Mouse (Mus musculus) stomach, postnatal 0 days (tissue): Measurements from ENCODE around the gene Cela1. TPM values are rescaled to one million over a fixed set of nuclear protein-coding genes. Genes with fewer than 3 reads are reported as not detected.
A peak's percentile ranks its signal among the peaks of the same experiment; 100 is the strongest.

Experiments
- ATAC-seq: fragments of 200-750 bp; cut with Nextera tagmentation; 2 replicates; pipeline ENCODE4 v1.8.0; 2017; ENCODE audit not compliant: low FRiP score, low TSS enrichment
- DNase-seq: peaks from one replicate; pipeline ENCODE4 v3.0.0-alpha.2; 2016; ENCODE audit warnings: low spot score
- H3K27ac ChIP-seq: fragments of 300-500 bp; sonication (generic); replicated peaks from 2 replicates; pipeline ENCODE4 v1.5.1; 2014; ENCODE audit warnings: mild to moderate bottlenecking, control low read depth
- H3K27me3 ChIP-seq: fragments of 300-500 bp; sonication (generic); 2 replicates; pipeline ENCODE4 v1.6.1; 2014; ENCODE audit warnings: low read length; ENCODE audit not compliant: control insufficient read depth, insufficient read depth
- H3K36me3 ChIP-seq: fragments of 300-500 bp; sonication (generic); 2 replicates; pipeline ENCODE4 v1.6.1; 2014; ENCODE audit warnings: low read length, mixed read lengths; ENCODE audit not compliant: control insufficient read depth, insufficient read depth
- H3K4me1 ChIP-seq: fragments of 300-500 bp; sonication (generic); replicated peaks from 2 replicates; pipeline ENCODE4 v1.6.1; 2014; ENCODE audit warnings: antibody characterized with exemption; ENCODE audit not compliant: control insufficient read depth, insufficient read depth
- H3K4me2 ChIP-seq: fragments of 300-500 bp; sonication (generic); replicated peaks from 2 replicates; pipeline ENCODE4 v1.6.1; 2014; ENCODE audit warnings: low read depth, mild to moderate bottlenecking, control low read depth, moderate library complexity
- H3K4me3 ChIP-seq: fragments of 300-500 bp; sonication (generic); 2 replicates; pipeline ENCODE4 v1.5.1; 2014; ENCODE audit warnings: low read depth, low read length, control low read depth
- H3K9ac ChIP-seq: fragments of 300-500 bp; sonication (generic); 2 replicates; pipeline ENCODE4 v1.6.1; 2014; ENCODE audit warnings: mild to moderate bottlenecking, low read length, control low read depth, mixed read lengths
- H3K9me3 ChIP-seq: fragments of 300-500 bp; sonication (generic); 2 replicates; pipeline ENCODE4 v1.6.1; 2016; ENCODE audit warnings: low read length; ENCODE audit not compliant: control insufficient read depth
- CTCF ChIP-seq: IDR thresholded peaks from 2 replicates; pipeline ENCODE4 v1.5.1; 2016; ENCODE audit warnings: antibody characterized with exemption, low read depth, mild to moderate bottlenecking, moderate library complexity
- EP300 ChIP-seq: optimal IDR thresholded peaks from 2 replicates; pipeline ENCODE3; 2016; ENCODE audit warnings: antibody characterized with exemption
- WGBS: fragments of 180-500 bp; shearing (Covaris S2); extraction: QIAGEN DNeasy Blood & Tissue Kit; methylation state at CpG from one replicate; pipeline ENCODE4 v1.1.7; 2014; 5-methylcytosine and 5-hydroxymethylcytosine counted together
- polyA plus RNA-seq: library from polyadenylated mRNA; unstranded; fragments of >200 nt; fragmentation: Nextera tagmentation; extraction: Ambion mirVana; gene quantifications from 2 replicates; pipeline ENCODE4 v1.2.1, GENCODE M21; 2015

Cela1 gene
- polyA plus RNA-seq, 1 experiment from 2014 or later, result 24.1 TPM

DNA sequence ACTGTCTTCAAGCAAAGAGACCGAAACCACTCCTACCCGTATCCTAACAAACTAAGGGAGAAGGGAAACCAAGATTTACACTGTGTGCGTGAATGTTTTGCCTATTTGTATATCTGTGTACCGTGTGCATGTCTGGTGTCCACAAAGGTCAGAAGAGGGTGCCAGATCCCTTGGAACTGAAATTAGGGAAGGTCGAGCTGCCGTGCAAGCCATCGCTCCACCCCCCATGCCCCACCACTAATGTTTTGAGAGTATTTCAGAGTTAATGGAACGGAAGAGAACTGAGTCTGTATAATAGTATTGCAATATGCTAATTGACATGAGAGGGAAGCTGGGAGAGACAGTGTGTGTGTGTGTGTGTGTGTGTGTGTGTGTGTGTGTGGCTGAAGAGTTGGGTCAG, 10.0 kb downstream of the Cela1 start:
- Histone ChIP-seq H3K9me3 (no peaks in the 10 kb centered on the region), H3K4me1 (no peaks in the 10 kb centered on the region), H3K27ac (no peak overlapping the region), H3K4me3 (no peak overlapping the region), H3K36me3 (no peaks in the 10 kb centered on the region), H3K27me3 (no peaks in the 10 kb centered on the region), H3K4me2 (no peak overlapping the region), H3K9ac (no peak overlapping the region)
- 82% methylated on average over 8 of the region's 8 CpGs for WGBS
- no peak for TF ChIP-seq CTCF
- TF ChIP-seq EP300, result no peak
- DNase-seq, result no peak
- no peak for ATAC-seq

DNA sequence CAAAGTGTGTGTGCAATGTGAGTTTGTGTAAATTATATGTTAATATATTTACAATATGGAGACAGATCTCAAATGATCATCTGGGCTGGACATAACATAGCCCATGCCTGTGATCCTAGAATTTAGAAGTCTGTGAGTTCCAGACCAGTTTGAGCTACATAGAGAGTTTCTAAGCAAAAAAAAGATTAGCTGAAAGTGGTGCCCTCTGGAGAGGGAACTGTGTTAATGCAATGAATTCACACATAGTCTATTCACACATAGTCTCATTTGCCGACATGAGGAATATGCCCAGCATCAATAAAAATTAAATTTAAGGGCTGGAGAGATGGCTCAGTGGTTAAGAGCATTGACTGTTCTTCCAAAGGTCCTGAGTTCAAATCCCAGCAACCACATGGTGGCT, 11.2 kb downstream of the Cela1 start:
- Histone ChIP-seq H3K27ac (no peak overlapping the region), H3K4me1 (no peaks in the 10 kb centered on the region), H3K4me3 (no peak overlapping the region), H3K4me2 (no peak overlapping the region), H3K27me3 (no peaks in the 10 kb centered on the region), H3K9ac (no peak overlapping the region), H3K36me3 (no peaks in the 10 kb centered on the region), H3K9me3 (no peaks in the 10 kb centered on the region)
- TF ChIP-seq CTCF (peak; percentile 46), EP300 (no peak)
- ATAC-seq, result no peak
- WGBS, result 84% methylated on average over 1 of the region's 1 CpGs
- DNase-seq, result no peak

GRCm38 (mm10) chr15:100675486-100675885, 12.2 kb downstream of the Cela1 start:
- Histone ChIP-seq H3K4me1 (no peaks in the 10 kb centered on the region), H3K36me3 (no peaks in the 10 kb centered on the region), H3K9ac (no peak overlapping the region), H3K4me3 (no peak overlapping the region), H3K27ac (no peak overlapping the region), H3K27me3 (no peaks in the 10 kb centered on the region), H3K4me2 (no peak overlapping the region), H3K9me3 (no peaks in the 10 kb centered on the region)
- 60% methylated on average over 3 of the region's 3 CpGs for WGBS
- ATAC-seq (no peak), DNase-seq (no peak)
- TF ChIP-seq EP300, result no peak
- TF ChIP-seq CTCF, result no peak

GRCm38 (mm10) chr15:100674566-100674965, 13.2 kb downstream of the Cela1 start:
- H3K4me2 ChIP-seq, result no peak overlapping the region
- no peak overlapping the region for H3K27ac ChIP-seq
- H3K36me3 ChIP-seq, result no peaks in the 10 kb centered on the region
- DNase-seq, result no peak
- no peaks in the 10 kb centered on the region for H3K27me3 ChIP-seq
- no peak overlapping the region for H3K4me3 ChIP-seq
- H3K9ac ChIP-seq, result no peak overlapping the region
- 79% methylated on average over 10 of the region's 10 CpGs for WGBS
- ATAC-seq, result no peak
- no peaks in the 10 kb centered on the region for H3K9me3 ChIP-seq
- TF ChIP-seq EP300, result no peak
- TF ChIP-seq CTCF, result no peak
- no peaks in the 10 kb centered on the region for H3K4me1 ChIP-seq

GRCm38 (mm10) chr15:100673585-100674391, 13.9 kb downstream of the Cela1 start:
- H3K27me3 ChIP-seq, result no peaks in the 10 kb centered on the region
- ATAC-seq (no peak), DNase-seq (peak; percentile 37)
- no peak overlapping the region for H3K27ac ChIP-seq
- no peaks in the 10 kb centered on the region for H3K4me1 ChIP-seq
- no peaks in the 10 kb centered on the region for H3K36me3 ChIP-seq
- H3K4me3 ChIP-seq, result no peak overlapping the region
- no peaks in the 10 kb centered on the region for H3K9me3 ChIP-seq
- TF ChIP-seq EP300 (no peak), CTCF (no peak)
- 50% methylated on average over 12 of the region's 12 CpGs for WGBS
- no peak overlapping the region for H3K4me2 ChIP-seq
- H3K9ac ChIP-seq, result no peak overlapping the region

- TF ChIP-seq CTCF, result no peak
- no peak for TF ChIP-seq EP300
- DNase-seq (no peak), ATAC-seq (no peak)
- WGBS, result 74% methylated on average over 5 of the region's 5 CpGs
- no peaks in the 10 kb centered on the region for H3K9me3 ChIP-seq
- H3K4me3 ChIP-seq, result no peak overlapping the region
- H3K4me1 ChIP-seq, result no peaks in the 10 kb centered on the region
- H3K36me3 ChIP-seq, result no peaks in the 10 kb centered on the region
- no peak overlapping the region for H3K9ac ChIP-seq
- H3K27ac ChIP-seq, result no peak overlapping the region
- H3K4me2 ChIP-seq, result no peak overlapping the region
- no peaks in the 10 kb centered on the region for H3K27me3 ChIP-seq
Measured at GRCm38 (mm10) chr15:100670833-100671232, 16.9 kb downstream of the Cela1 start.
